Comparison of ENCODE assay signal across 23 mouse cellular contexts in the genomic region with DNA sequence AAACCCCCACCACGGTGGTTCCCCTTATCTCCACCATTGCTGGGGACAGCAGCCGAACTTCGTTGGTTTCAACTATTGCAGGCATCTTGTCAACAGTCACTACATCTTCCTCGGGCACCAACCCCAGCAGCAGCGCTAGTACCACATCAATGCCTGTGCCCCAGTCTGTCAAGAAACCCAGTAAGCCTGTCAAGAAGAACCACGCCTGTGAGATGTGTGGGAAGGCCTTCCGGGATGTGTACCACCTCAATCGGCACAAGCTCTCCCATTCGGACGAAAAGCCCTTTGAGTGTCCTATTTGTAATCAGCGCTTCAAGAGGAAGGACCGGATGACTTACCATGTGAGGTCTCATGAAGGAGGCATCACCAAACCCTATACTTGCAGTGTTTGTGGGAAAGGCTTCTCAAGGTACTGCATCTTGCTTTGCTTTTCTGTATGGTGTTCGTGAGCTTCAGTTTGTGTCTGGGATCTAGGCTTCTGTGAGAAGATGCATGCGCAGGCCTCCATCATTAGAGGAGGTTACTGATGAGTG. TPM values are rescaled to one million over a fixed set of nuclear protein-coding genes. Genes with fewer than 3 reads are reported as not detected.
A peak's percentile ranks its signal among the peaks of the same experiment; 100 is the strongest.
DNase-seq lines count a peak whose midpoint lies in the region; ATAC-seq and TF ChIP-seq lines count a peak whose summit lies in the region.
"Had no signal": no experiment of that assay in that cellular context is flagged by ENCODE, and none has a peak within 500 bp of the region (broad histone marks: within the 10 kb centered on the region; RNA-seq: fewer than 3 reads in every experiment).

No protein-coding gene starts in this region.

- 87% methylated on average over 14 of the region's 14 CpGs for WGBS in forebrain, embryonic 13.5 days
- 82% methylated on average over 14 of the region's 14 CpGs for WGBS in forebrain, embryonic 16.5 days
- 78% methylated on average over 14 of the region's 14 CpGs for WGBS in intestine, postnatal 0 days
- WGBS in intestine, embryonic 16.5 days, result 84% methylated on average over 14 of the region's 14 CpGs
- WGBS in neural tube, embryonic 13.5 days, result 90% methylated on average over 14 of the region's 14 CpGs

- no peaks in the 10 kb centered on the region for H3K27me3 ChIP-seq in forebrain, embryonic 13.5 days
- no peaks in the 10 kb centered on the region for H3K27me3 ChIP-seq in forebrain, embryonic 16.5 days (replicated peaks; ENCODE audit: control insufficient read depth, insufficient read depth, low read length)
- H3K27me3 ChIP-seq in intestine, postnatal 0 days (replicated peaks; ENCODE audit: control insufficient read depth, insufficient read depth, low read length), result no peaks in the 10 kb centered on the region
- no peaks in the 10 kb centered on the region for H3K27me3 ChIP-seq in intestine, embryonic 16.5 days (replicated peaks; ENCODE audit: control insufficient read depth, insufficient read depth, low read length)
- no peaks in the 10 kb centered on the region for H3K27me3 ChIP-seq in neural tube, embryonic 13.5 days
- H3K27me3 ChIP-seq: limb, embryonic 13.5 days; liver, embryonic 12.5 days; stomach, embryonic 15.5 days had no signal

- H3K9ac ChIP-seq in forebrain, embryonic 13.5 days, result no peak overlapping the region
- H3K9ac ChIP-seq in forebrain, embryonic 16.5 days (replicated peaks; ENCODE audit: low read depth, low read length), result no peak overlapping the region
- no peak overlapping the region for H3K9ac ChIP-seq in intestine, postnatal 0 days (ENCODE audit: low read depth, low read length)
- no peak overlapping the region for H3K9ac ChIP-seq in intestine, embryonic 16.5 days (ENCODE audit: low read depth, low read length)
- H3K9ac ChIP-seq in neural tube, embryonic 13.5 days, result no peak overlapping the region
- H3K9ac ChIP-seq: limb, embryonic 13.5 days; liver, embryonic 12.5 days; stomach, embryonic 15.5 days had no signal

- H3K4me1 ChIP-seq in forebrain, embryonic 13.5 days, result peaks cover 67% of the 10 kb centered on the region
- peaks cover 45% of the 10 kb centered on the region for H3K4me1 ChIP-seq in forebrain, embryonic 16.5 days (replicated peaks; ENCODE audit: control insufficient read depth, insufficient read depth, low read length)
- no peaks in the 10 kb centered on the region for H3K4me1 ChIP-seq in intestine, postnatal 0 days (replicated peaks; ENCODE audit: control insufficient read depth, insufficient read depth, low read length)
- peaks cover 28% of the 10 kb centered on the region for H3K4me1 ChIP-seq in intestine, embryonic 16.5 days (ENCODE audit: control insufficient read depth, insufficient read depth, low read length)
- peaks cover 67% of the 10 kb centered on the region for H3K4me1 ChIP-seq in neural tube, embryonic 13.5 days (replicated peaks)

- H3K27ac ChIP-seq in forebrain, embryonic 13.5 days, result no peak overlapping the region
- H3K27ac ChIP-seq in forebrain, embryonic 16.5 days (ENCODE audit: low read length), result no peak overlapping the region
- no peak overlapping the region; the same call in 1 of the 2 replicates for H3K27ac ChIP-seq in intestine, postnatal 0 days (ENCODE audit: low read depth, low read length)
- H3K27ac ChIP-seq in intestine, embryonic 16.5 days (ENCODE audit: low read length), result no peak overlapping the region
- H3K27ac ChIP-seq in neural tube, embryonic 13.5 days (replicated peaks), result no peak overlapping the region
- H3K27ac ChIP-seq: embryonic facial prominence, embryonic 10.5 days; heart, adult 2 months; kidney, postnatal 0 days; limb, embryonic 13.5 days; liver, embryonic 12.5 days; stomach, embryonic 15.5 days had no signal

- H3K9me3 ChIP-seq in forebrain, embryonic 13.5 days (replicated peaks), result no peaks in the 10 kb centered on the region
- no peaks in the 10 kb centered on the region for H3K9me3 ChIP-seq in forebrain, embryonic 16.5 days (ENCODE audit: control insufficient read depth, low read length)
- no peaks in the 10 kb centered on the region for H3K9me3 ChIP-seq in intestine, postnatal 0 days (ENCODE audit: control insufficient read depth)
- H3K9me3 ChIP-seq in intestine, embryonic 16.5 days (ENCODE audit: control insufficient read depth, low read length), result no peaks in the 10 kb centered on the region
- H3K9me3 ChIP-seq in neural tube, embryonic 13.5 days, result no peaks in the 10 kb centered on the region
- H3K9me3 ChIP-seq: embryonic facial prominence, embryonic 10.5 days; limb, embryonic 13.5 days; liver, embryonic 12.5 days; stomach, embryonic 15.5 days had no signal

- H3K36me3 ChIP-seq in forebrain, embryonic 13.5 days (ENCODE audit: poor library complexity, severe bottlenecking), result peaks cover 51% of the 10 kb centered on the region
- H3K36me3 ChIP-seq in forebrain, embryonic 16.5 days (ENCODE audit: control insufficient read depth, insufficient read depth), result peaks cover 19% of the 10 kb centered on the region
- peaks cover 31% of the 10 kb centered on the region for H3K36me3 ChIP-seq in intestine, postnatal 0 days (ENCODE audit: control insufficient read depth, insufficient read depth)
- H3K36me3 ChIP-seq in intestine, embryonic 16.5 days (ENCODE audit: control insufficient read depth, insufficient read depth, low read length), result peaks cover 11% of the 10 kb centered on the region; the same call in 1 of the 2 replicates
- H3K36me3 ChIP-seq in neural tube, embryonic 13.5 days, result peaks cover 44% of the 10 kb centered on the region

- H3K4me3 ChIP-seq in forebrain, embryonic 13.5 days, result no peak overlapping the region
- no peak overlapping the region; the same call in 1 of the 2 replicates for H3K4me3 ChIP-seq in forebrain, embryonic 16.5 days (replicated peaks; ENCODE audit: low read length)
- no peak overlapping the region for H3K4me3 ChIP-seq in intestine, postnatal 0 days (ENCODE audit: low read depth, low read length)
- no peak overlapping the region for H3K4me3 ChIP-seq in intestine, embryonic 16.5 days (ENCODE audit: low read length)
- H3K4me3 ChIP-seq in neural tube, embryonic 13.5 days, result peak overlapping the region; percentile 0; the same call in 1 of the 2 replicates
- H3K4me3 ChIP-seq: embryonic facial prominence, embryonic 10.5 days; heart, adult 2 months; limb, embryonic 13.5 days; liver, embryonic 12.5 days; stomach, embryonic 15.5 days had no signal

- no peak for ATAC-seq in forebrain, embryonic 13.5 days
- no peak for ATAC-seq in forebrain, embryonic 16.5 days
- ATAC-seq in intestine, postnatal 0 days, result no peak
- ATAC-seq in intestine, embryonic 16.5 days, result no peak
- ATAC-seq in neural tube, embryonic 13.5 days (ENCODE audit: low read depth), result no peak
- ATAC-seq: activated CD4-positive, CD25-positive, alpha-beta regulatory T cell, adult 4 months; liver, embryonic 12.5 days had no signal

- DNase-seq in neural tube, embryonic 10.5 days (ENCODE audit: extremely low spot score, low spot score), result no peak
- DNase-seq in gastrocnemius, postnatal 10 days, result no peak
- DNase-seq: adrenal gland, adult 8-10 months; cerebellum, adult 11-12 months; cerebellum, postnatal 10 days; heart, adult 2 months; kidney, adult 18-20 months; layer of hippocampus, adult 9-11 months; lung, adult 18-20 months; lung, postnatal 10 days; right cerebral cortex, adult 18-20 months; thymus, postnatal 4 days had no signal

- H3K4me2 ChIP-seq in forebrain, embryonic 13.5 days, result peak overlapping the region; percentile 14; the same call in 1 of the 2 replicates
- no peak overlapping the region for H3K4me2 ChIP-seq in forebrain, embryonic 16.5 days (ENCODE audit: low read length)
- H3K4me2 ChIP-seq in intestine, postnatal 0 days (replicated peaks; ENCODE audit: low read depth), result 0 out of 2 replicates have a peak overlapping the region, but pooled peaks have one; percentile 6
- no peak overlapping the region for H3K4me2 ChIP-seq in intestine, embryonic 16.5 days (ENCODE audit: low read depth, low read length)
- no peak overlapping the region for H3K4me2 ChIP-seq in neural tube, embryonic 13.5 days
- H3K4me2 ChIP-seq: limb, embryonic 13.5 days; liver, embryonic 12.5 days; stomach, embryonic 15.5 days had no signal

- no peak for TF ChIP-seq CTCF in intestine, postnatal 0 days (IDR thresholded peaks at IDR 0.05; ENCODE audit: low read depth)

RNA-seq across cellular contexts. Expression of a gene that starts 5.3 kb away (rescaled TPM):
- polyA plus RNA-seq in forebrain, embryonic 13.5 days (2015; fragmentation: Nextera tagmentation; extraction: Ambion mirVana), result 65.6 and 72.7 TPM in 2 replicates
- 59.7 and 68.1 TPM in 2 replicates for polyA plus RNA-seq in forebrain, embryonic 16.5 days (2015; fragmentation: Nextera tagmentation; extraction: Ambion mirVana)
- 16.8 and 18.7 TPM in 2 replicates for polyA plus RNA-seq in intestine, postnatal 0 days (2015; fragmentation: Nextera tagmentation; extraction: Ambion mirVana)
- 23.3 and 24.1 TPM in 2 replicates for polyA plus RNA-seq in intestine, embryonic 16.5 days (2015; fragmentation: Nextera tagmentation; extraction: Ambion mirVana)
- polyA plus RNA-seq in neural tube, embryonic 13.5 days (2015; fragmentation: Nextera tagmentation; extraction: Ambion mirVana), result 53.9 and 62.8 TPM in 2 replicates
- total RNA-seq in gastrocnemius, postnatal 10 days (2021), result 10 to 100 TPM; 44.0 to 46.4 TPM

RNA-seq across cellular contexts. Expression of a gene that starts 24.4 kb away (rescaled TPM):
- 32.8 and 37.4 TPM in 2 replicates for polyA plus RNA-seq in forebrain, embryonic 13.5 days (2015; fragmentation: Nextera tagmentation; extraction: Ambion mirVana)
- polyA plus RNA-seq in forebrain, embryonic 16.5 days (2015; fragmentation: Nextera tagmentation; extraction: Ambion mirVana), result 36.0 and 40.3 TPM in 2 replicates
- polyA plus RNA-seq in intestine, postnatal 0 days (2015; fragmentation: Nextera tagmentation; extraction: Ambion mirVana), result 7.1 and 10.1 TPM in 2 replicates
- polyA plus RNA-seq in intestine, embryonic 16.5 days (2015; fragmentation: Nextera tagmentation; extraction: Ambion mirVana), result 8.0 and 8.5 TPM in 2 replicates
- 51.3 and 59.1 TPM in 2 replicates for polyA plus RNA-seq in neural tube, embryonic 13.5 days (2015; fragmentation: Nextera tagmentation; extraction: Ambion mirVana)
- total RNA-seq in gastrocnemius, postnatal 10 days (2021), result 10 to 100 TPM; 50.5 to 60.6 TPM

RNA-seq across cellular contexts. Expression of a gene that starts 26.2 kb away (rescaled TPM):
- 393 and 402 TPM in 2 replicates for polyA plus RNA-seq in forebrain, embryonic 13.5 days (2015; fragmentation: Nextera tagmentation; extraction: Ambion mirVana)
- 290 and 334 TPM in 2 replicates for polyA plus RNA-seq in forebrain, embryonic 16.5 days (2015; fragmentation: Nextera tagmentation; extraction: Ambion mirVana)
- 70.7 and 73.2 TPM in 2 replicates for polyA plus RNA-seq in intestine, postnatal 0 days (2015; fragmentation: Nextera tagmentation; extraction: Ambion mirVana)
- polyA plus RNA-seq in intestine, embryonic 16.5 days (2015; fragmentation: Nextera tagmentation; extraction: Ambion mirVana), result 169 and 170 TPM in 2 replicates
- polyA plus RNA-seq in neural tube, embryonic 13.5 days (2015; fragmentation: Nextera tagmentation; extraction: Ambion mirVana), result 281 and 354 TPM in 2 replicates
- total RNA-seq in gastrocnemius, postnatal 10 days (2021), result 100 to 1,000 TPM in 1 of 2 experiments, 10 to 100 TPM in 1; 89.5 to 128 TPM

Comparison
In these comparisons a context has a peak if more than half of its experiments do, and no peak if none do; other contexts are left out.
1. H3K4me2 ChIP-seq: peak in forebrain, embryonic 13.5 days (single experiment) and intestine, postnatal 0 days (single experiment); none in forebrain, embryonic 16.5 days (single experiment), intestine, embryonic 16.5 days (single experiment) and neural tube, embryonic 13.5 days (single experiment).